Mouse (Mus musculus): ENCODE data around the gene Chadl.

- TF ChIP-seq POLR2A (IDR thresholded peaks at IDR 0.05; ENCODE audit: low read depth, low read length) (no peak), CTCF (conservative IDR thresholded peaks at IDR 0.05; ENCODE audit: insufficient read depth, insufficient read length, low read depth, low read length) (no peak)
These were observed 26.6 kb upstream of the Chadl start for GRCm38 (mm10) chr15:81723653-81724052.
